Mouse (Mus musculus): ENCODE results near the gene Clic4. TPM values are rescaled to one million over a fixed set of nuclear protein-coding genes. Genes with fewer than 3 reads are reported as not detected.

Gene Clic4
- total RNA-seq, 2 experiments from 2014 or later: 29.7 to 32.3 TPM

DNA sequence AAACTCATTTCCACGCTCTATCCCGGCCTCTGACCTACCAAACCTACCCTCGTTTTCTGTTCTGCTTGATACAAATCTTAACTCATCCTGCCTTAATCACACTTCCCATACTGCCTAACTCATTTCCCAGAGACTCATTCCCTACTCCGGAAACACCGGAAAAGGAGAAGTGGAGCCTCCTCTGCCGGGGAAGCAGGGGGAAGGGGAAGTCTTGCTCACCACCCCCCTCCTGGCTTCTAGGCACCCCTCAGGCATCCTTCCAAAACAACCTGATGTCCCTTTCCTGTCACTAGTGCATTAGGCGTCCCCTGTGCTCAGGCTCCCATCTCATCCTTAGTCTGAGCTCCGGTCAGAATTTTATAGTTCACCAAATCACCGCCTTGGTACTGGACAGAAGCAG lies 5.6 kb downstream of the Clic4 start:
- no peak for ATAC-seq (ENCODE audit: poor library complexity, severe bottlenecking)

DNA sequence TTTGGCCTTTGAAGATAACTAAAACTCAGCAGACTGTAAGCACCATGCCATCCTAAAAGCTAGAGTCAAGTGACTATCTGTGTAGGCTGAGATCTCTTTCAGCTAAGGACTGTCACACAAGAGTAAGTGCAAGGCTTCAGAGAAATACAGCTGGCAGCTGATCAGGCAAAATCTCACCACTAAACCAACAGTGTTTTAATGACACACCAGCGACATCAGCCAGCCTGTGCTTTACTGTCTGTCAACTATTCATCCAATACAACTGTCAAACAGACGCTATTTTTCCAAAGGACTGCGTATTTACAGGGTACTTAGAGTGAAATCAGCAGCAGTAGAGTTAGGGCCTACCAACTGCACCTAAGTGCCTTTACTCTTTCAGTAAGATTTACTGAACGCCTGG lies 12.2 kb downstream of the Clic4 start:
- ATAC-seq (ENCODE audit: poor library complexity, severe bottlenecking): no peak

DNA sequence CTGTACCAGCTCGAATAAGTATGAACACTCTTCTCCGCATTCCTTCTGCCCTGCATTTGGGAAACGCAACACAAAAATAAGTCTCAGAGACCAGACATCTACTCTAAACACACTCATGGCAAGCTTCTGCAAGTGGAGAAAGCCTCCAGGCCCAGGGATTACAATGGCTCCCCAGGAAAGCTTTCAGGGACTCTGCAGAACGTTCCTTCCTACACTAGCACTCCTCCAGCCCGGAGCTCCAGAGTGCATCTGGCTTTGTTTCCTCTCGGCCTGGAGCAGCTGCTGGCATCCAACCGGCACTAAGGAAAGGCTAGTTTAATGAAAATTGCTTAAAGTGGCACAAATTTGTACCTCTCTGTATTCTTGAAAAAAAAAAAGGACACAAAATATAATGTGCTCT lies 14.1 kb downstream of the Clic4 start:
- ATAC-seq (ENCODE audit: poor library complexity, severe bottlenecking): no peak

DNA sequence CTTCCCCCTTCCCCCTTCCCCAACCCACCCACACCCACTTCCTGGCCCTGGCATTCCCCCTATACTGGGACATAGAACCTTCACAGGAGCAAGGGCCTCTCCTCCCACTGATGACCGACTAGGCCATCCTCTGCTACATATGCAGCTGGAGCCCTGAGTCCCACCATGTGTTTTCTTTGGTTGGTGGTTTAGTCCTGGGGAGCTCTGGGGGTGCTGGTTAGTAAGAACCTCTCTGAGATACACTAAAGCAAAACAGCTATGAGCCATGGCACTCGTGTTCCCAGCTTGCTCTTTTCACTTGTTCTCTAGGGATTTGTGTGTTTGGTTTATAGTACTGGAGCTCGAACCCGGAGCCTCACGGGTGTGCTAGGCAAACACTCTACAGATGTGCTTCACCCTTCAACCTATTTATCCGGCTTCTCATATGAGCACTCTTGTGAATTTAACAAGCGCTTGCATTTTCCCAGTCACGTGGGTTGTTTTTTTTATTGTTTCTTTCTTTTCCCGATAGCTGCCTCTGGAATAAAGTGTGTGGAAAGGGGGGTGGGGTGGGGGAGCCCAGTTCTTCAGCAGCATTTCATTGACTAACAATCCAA lies 14.6 kb downstream of the Clic4 start:
- ATAC-seq (ENCODE audit: poor library complexity, severe bottlenecking): no peak

DNA sequence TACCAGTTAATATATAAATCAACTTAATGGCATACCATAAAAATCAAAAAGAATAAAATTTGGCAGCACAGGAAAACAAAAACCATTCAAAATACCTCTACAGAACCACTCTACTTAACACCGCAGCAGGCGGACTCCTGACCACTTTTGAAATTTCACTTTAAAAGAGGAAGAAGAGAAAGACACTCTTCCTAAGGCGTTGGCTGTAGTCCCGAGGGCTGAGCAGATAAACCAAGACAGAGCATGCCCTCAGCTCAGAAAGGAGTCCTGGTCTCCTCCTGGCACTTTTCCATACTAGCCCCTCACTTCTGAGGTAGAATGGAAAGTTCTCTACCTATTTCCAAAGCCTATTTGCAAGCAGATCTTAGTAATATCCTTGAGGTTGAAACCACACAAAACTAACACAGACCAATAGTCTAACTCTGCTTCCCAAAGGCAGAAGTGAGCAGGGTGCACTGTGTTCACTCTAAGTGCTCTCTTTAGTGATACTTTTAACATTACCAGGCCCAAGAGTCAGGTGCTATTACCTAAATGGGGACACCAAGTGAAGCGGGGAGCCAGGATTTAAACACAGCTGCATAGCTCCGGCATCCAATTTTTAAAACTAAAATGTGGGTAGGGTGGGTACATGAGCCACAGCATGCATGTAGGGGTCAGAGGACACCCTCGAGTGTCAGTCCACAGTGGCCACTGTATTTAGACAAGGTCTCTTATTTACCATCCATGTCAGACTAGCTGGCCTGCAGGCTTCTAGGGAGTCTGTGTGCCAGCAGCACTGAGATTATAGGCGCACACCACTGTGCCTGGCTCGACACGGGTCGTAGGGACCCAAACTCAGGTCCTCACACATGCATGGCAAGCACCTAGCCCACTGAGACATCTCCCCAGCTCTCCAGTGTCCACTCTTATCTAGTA lies 15.8 kb downstream of the Clic4 start:
- peak; percentile 82 for ATAC-seq (ENCODE audit: poor library complexity, severe bottlenecking)

DNA sequence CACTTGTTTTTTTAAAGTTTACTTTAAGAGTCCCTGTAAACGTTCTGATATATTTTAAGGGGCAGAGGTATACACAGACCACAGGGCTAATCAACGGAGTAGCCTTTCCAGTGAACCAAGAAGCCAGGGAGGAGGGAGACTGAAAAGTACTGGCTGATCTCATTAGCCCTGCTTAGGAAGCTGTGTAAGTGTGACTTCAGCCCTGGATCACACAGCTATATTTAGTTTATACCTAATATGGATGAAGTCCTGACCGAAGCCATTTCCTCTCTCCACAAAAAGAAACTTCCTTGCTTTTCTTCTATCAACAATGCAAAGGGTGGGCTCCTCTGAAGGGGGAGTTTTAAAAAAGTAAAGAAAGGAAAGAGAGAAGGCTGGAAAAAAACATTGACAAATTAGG lies 17.8 kb downstream of the Clic4 start:
- no peak for ATAC-seq (ENCODE audit: poor library complexity, severe bottlenecking)

DNA sequence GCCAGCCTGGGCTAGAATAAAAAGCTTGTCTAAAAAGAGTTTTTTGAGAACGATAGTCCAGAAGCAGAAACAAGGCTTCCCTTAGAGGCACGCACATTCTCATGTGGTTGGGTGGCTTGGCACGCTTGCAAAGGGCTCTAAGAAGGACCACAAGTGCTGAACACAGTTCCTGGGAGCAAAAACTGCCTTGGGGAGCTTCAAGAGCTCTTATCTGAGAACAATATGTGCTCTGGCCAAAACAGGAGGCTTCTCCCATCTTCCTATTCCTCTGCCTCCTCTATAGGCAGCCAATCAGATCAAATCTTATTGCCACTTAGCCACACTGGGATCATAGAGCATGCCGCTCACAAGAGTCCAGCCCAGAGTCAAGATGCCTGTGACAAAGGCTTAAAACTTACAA lies 18.3 kb downstream of the Clic4 start:
- ATAC-seq (ENCODE audit: poor library complexity, severe bottlenecking): no peak

DNA sequence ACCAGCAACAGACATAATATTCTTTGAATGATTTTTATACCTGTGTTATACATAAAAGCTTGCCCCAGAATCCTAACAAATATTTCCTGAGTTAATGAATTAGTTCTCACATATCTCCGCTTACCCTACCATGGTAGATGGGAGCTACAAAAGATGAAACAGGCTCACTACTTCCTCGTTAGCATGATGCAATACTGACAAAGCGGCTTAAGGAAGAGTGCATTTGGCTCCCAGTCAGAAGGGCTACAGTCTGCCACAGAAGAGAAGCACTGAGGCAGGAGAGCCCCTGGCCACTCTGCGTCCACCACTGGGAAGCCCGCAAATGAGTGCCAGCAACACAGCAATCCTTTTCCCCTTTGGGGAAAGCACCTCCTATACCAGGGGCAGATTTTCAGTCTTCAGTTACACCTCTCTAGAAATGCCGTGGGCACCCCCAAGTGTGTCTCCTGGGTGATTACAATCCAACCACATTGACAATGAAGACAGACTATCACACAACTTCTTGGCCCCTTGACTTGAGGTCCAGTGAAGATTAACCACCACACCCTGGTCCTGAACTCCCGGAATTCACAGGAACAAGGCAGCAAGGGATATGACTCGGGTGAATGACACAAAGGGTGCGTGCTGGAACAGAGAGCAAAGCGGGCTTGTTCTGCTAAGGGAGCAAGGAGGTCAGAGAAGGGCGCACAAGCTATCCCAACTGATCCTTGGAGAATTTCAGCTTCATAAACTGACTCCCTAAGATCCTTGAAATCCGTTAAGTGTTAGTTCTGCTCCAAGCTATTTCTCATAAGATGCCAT lies 19.2 kb downstream of the Clic4 start:
- ATAC-seq (ENCODE audit: poor library complexity, severe bottlenecking): no peak

DNA sequence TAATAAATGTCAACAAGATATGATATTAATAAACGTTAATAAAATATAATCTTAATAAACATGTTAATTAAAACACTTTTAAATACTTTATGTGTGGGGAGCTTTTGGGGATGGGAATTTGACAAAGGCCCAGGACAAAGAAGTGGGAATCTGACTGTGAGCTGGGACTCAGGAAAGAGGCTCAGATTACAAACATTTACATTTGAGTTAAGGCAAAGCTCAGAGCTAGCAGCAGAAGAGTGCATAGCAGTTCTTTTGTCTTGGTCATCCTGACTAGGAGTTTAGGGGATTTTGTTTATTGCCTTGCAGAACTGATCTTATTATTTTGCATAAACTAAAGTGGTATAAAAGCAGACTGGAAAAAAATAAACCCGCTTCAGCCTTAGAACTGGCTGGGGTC lies 20.8 kb downstream of the Clic4 start:
- no peak for ATAC-seq (ENCODE audit: poor library complexity, severe bottlenecking)

DNA sequence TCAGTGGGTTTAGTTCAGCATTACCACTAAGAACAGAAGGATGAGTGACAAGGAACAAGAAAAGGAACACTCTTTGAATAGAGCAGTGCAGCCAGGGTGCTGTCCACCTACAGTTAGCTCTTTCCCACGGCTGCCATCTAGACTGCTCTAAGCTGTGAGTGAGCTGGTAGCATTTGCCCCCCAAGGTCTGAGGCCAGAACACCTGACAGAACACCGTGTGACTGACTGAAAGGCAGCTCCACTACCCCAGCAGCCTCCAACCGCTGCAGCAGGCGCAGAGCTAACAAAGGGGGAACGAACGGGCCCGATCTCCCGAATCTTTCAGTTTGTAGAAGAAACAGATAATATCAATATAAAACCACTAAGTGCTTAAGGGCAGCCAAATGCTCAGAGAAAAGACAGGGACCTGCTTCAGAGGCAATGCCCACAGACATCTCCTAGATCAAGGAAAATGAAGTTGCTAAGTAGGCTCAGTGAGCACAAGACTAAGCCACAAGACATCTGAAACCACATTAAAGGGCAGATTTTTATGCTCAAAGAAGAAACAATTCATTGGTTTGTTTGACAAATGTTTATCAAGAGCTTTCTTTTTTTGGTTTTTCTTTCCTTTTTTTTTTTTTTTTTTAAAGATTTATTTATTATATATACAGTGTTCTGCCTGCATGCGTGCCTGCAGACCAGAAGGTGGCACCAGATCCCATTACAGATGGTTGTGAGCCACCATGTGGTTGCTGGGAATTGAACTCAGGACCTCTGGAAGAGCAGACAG lies 24.2 kb downstream of the Clic4 start:
- no peak for ATAC-seq (ENCODE audit: poor library complexity, severe bottlenecking)

DNA sequence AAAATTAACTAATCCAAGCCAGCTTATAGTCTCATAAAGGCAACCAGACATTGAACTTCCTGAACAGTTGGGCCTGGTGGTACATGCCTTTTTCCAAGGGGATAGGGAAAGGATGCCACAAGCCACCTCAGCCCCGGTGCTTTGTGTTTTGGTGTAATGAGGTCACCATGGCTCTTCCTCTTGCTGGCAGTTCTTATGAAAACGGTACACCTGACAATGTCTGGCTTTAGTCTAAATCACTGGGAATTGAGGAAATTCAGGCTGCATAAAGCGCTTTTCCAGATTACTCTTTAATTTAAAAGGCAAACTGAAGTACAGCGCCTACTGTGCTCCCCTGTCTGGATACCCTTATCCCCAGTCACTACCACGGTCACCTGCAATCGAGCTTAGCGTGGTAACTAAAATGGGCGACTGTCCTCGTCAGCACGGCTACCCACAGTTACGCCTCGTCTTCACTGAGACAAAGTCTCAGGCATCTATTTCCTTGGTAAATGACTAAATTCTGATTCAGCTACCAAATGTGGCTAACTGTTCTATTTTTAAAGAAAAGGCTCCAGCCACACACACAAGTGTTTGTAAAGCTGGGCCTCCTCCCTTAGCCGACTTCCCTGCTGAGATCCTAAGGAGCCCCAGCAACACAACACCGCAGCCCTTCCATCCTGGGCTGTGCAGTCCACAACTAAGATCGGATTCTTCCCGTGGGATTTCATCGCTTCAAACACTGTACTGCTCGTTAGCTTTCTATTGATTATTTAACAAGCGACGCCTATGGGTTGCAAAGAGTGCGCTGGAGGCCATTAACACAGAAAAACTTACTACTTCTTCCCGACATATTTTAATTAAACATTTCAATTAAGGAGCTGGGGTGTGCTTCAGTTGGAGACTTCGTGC lies 25.5 kb downstream of the Clic4 start:
- ATAC-seq (ENCODE audit: poor library complexity, severe bottlenecking): no peak

DNA sequence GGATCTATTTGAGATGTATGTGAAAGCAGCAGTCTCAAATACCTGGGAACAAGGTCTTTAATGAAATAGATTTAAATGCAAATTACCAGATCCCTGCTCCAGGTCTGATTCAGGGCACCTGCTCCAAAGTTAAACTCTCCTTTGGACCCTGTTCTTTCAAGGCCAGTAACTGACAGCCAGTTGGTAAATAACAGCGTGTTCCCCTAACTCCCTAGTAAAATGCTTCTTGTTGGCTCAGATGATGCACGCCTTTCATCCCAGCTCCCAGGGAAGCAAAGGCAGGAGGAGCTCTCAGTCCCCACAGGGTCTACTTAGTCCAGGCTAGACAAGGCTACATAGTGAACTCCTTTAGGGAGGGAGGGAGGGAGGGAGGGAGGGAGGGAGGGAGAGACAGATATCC lies 26.2 kb downstream of the Clic4 start:
- ATAC-seq (ENCODE audit: poor library complexity, severe bottlenecking): no peak

DNA sequence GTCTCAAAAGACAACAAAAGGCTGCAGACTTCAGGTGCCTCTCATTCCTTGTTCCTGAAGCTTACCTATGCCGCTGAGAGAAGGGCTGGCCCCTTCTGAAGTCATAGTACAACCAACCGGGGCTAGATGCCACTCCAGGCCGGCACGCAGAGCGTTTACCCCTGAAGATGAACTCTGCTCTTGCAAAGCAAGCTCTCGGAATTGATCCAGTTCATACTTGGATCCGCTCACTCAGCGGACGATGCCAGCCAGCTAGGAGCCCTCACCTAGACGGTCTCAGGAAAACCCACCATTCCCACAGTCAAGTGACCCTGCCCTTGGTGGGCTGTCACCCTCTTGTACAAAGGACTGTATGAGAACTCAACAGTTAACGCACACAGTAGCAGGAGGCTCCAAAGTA lies 26.8 kb downstream of the Clic4 start:
- ATAC-seq (ENCODE audit: poor library complexity, severe bottlenecking): no peak

DNA sequence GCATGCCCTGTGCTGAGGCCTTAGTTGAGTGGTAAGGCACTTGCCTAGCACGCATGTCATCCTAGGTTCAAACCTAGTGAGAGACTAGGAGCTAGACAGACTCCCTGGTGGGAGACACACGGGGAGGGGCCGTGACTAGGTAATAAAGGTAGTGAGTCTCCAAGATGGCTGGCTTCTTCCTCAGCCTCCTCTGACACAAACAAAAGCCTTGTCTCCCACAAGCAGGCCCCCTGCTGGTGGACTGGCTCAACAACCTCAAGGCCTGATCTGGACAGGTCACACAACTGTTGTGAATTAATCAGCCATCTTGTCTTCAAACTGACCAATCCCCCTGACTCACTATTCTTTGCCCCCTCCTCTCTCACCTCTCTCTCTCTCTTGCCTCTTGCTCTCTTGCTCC lies 28.3 kb downstream of the Clic4 start:
- peak; percentile 73 for ATAC-seq (ENCODE audit: poor library complexity, severe bottlenecking)

DNA sequence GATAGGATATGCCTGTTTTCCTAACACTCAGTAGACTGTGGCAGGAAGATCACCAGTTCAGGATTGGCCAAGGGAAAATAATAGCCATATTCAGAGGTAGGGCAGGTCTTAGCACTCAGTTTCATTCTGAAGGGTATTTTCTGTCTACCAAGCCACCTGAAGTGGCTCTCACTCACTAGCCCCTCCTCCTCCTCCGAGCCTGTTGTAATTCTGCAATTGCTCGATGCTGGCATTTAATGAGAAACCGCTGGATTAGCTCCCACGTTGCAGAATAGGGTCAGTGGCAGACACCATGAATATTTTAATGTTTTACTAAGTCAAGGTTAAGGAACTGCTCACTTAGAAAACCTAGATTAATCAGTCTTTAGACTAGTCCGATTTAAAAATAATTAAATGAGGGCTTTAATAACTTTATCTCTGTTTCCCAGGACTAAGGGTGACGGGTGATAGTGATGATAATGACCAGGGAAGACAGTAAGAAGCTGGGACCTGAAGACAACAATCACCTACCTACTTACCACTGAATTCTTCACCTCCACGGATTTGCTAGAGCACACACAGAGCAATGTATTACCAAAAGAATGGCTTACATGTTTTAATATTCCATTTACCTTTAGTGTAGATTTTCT lies 29.6 kb downstream of the Clic4 start:
- no peak for ATAC-seq (ENCODE audit: poor library complexity, severe bottlenecking)

DNA sequence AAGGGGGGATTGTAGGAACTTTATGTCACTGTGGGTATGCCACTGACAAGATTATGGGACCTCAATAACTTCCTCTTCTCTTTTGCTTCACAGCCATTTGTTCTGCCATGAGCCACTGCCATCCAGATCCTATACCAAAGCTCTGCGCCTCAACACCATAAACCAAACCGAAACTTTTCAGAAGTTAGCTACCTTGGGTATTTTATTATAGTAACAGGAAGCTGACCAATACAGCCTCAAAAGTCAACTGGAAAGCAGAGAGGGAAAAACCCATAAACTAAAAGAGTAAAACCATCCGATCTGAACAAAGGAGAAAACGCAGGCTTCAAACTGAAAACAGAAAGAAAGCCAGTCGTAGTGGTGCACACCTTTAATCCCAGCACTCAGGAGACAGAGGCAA lies 30.2 kb downstream of the Clic4 start:
- ATAC-seq (ENCODE audit: poor library complexity, severe bottlenecking): peak; percentile 51; the same call in 1 of the 2 replicates

DNA sequence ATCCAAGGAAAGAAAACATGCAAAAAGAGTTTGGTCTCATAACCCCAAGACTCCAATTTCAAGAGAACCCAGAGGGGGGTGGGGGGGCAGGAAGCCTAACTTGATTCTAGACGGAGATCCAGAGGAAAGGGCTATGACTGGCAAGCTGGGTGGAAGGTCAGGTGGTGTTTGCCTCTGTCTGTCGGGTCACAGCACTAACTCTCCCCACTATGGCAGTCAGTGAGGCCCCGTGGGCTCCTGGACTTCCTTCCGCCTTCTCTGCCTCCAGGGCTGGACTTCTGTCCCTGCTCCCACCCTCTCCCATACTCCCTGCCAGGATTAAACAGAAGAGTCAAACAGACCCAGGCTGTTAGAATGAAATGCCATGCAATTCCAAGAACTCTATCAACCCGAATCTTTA lies 30.9 kb downstream of the Clic4 start:
- ATAC-seq (ENCODE audit: poor library complexity, severe bottlenecking): no peak

DNA sequence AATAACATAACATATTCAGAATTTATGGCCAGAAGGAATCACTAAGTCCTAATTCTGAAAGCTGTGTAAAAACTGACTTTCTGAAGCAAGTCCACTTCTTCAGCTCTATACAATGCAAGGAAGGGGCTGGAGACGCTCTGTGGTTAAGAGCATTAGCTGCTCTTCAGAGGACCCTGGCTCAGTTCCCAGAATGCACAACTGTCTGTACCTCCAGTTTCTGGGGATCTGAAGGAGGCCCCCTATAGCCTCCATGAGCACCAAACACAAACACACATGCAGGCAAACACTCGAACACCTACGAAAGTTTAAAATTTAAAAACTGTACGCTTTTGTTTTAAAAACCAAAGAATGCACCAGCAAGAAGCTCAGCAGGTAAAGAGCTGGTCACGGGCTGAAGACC lies 31.5 kb downstream of the Clic4 start:
- ATAC-seq (ENCODE audit: poor library complexity, severe bottlenecking): no peak

DNA sequence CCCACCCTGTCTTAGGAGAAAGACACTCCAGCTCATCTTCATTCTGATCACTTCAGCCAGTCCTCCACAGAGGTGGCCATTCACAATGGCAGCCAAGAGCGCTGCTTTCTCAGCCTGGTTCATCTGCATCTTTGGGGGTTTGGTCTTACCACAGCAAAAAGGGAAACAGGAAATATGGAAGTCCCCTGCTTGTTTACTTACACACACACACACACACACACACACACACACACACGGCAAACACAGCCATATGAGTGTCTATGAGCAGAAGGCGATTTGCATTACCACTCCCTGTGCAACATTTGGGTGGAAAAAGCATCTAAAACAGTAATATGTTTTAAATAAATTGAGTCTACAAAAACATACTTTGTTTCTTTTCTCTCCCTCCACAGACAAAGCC lies 32.3 kb downstream of the Clic4 start:
- no peak for ATAC-seq (ENCODE audit: poor library complexity, severe bottlenecking)
